Mouse (Mus musculus) forebrain, embryonic 12.5 days (tissue): ENCODE data around the gene Cemip. TPM values are rescaled to one million over a fixed set of nuclear protein-coding genes. Genes with fewer than 3 reads are reported as not detected.

Experiments used
- ATAC-seq: fragments of 200-750 bp; cut with Nextera tagmentation; 2 replicates; pipeline ENCODE4 v1.8.0; 2017; ENCODE audit warnings: moderate TSS enrichment; ENCODE audit not compliant: low FRiP score
- H3K27ac ChIP-seq: fragments of 300-500 bp; sonication (generic); 2 replicates; pipeline ENCODE4 v1.5.1; 2016; ENCODE audit warnings: mild to moderate bottlenecking
- H3K27me3 ChIP-seq: fragments of 300-500 bp; sonication (generic); 2 replicates; pipeline ENCODE4 v1.6.1; 2016; ENCODE audit warnings: mild to moderate bottlenecking
- H3K36me3 ChIP-seq: fragments of 300-500 bp; sonication (generic); replicated peaks from 2 replicates; pipeline ENCODE4 v1.6.1; 2016; ENCODE audit warnings: mild to moderate bottlenecking
- H3K4me1 ChIP-seq: fragments of 300-500 bp; sonication (generic); 2 replicates; pipeline ENCODE4 v1.6.1; 2016
- H3K4me2 ChIP-seq: fragments of 300-500 bp; sonication (generic); 2 replicates; pipeline ENCODE4 v1.6.1; 2016; ENCODE audit warnings: mild to moderate bottlenecking, moderate library complexity
- H3K4me3 ChIP-seq: fragments of 300-500 bp; sonication (generic); replicated peaks from 2 replicates; pipeline ENCODE4 v1.5.1; 2016; ENCODE audit warnings: mild to moderate bottlenecking
- H3K9ac ChIP-seq: fragments of 300-500 bp; sonication (generic); 2 replicates; pipeline ENCODE4 v1.6.1; 2016; ENCODE audit warnings: mild to moderate bottlenecking
- H3K9me3 ChIP-seq: fragments of 300-500 bp; sonication (generic); 2 replicates; pipeline ENCODE4 v1.6.1; 2016
- WGBS: fragments of 180-500 bp; shearing (Covaris S2); methylation state at CpG from one replicate; pipeline ENCODE4 v1.1.7; 2016; 5-methylcytosine and 5-hydroxymethylcytosine counted together
- polyA plus RNA-seq: library from polyadenylated mRNA; unstranded; fragments of >200 nt; fragmentation: Nextera tagmentation; extraction: Ambion mirVana; gene quantifications from 2 replicates; pipeline ENCODE4 v1.2.1, GENCODE M21; 2016

The Cemip gene
- polyA plus RNA-seq, 1 experiment from 2014 or later, result 0.63 TPM

DNA sequence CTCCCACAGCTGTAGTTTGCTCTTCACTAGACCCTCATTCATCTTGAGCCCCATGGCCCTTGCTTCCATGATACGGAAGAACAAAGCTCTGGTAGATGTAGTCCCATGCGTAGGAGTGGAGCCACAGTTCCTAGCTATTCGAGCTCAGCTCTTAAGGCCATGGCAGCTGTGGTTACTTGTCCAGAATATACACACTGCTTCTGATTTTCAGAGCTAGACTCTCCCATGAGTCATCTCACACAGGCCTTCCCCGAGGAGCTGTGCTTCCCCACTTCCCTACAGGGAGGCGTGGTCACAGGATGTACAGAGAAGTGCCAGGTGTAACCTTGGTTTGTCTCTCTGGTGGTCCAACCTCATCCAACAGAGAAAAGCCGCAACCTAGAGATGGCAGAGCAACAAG is 111.0 kb downstream of the Cemip start:
- Histone ChIP-seq H3K4me2 (no peak overlapping the region), H3K36me3 (no peaks in the 10 kb centered on the region), H3K4me1 (no peaks in the 10 kb centered on the region), H3K4me3 (no peak overlapping the region), H3K27ac (no peak overlapping the region), H3K9me3 (no peaks in the 10 kb centered on the region), H3K9ac (no peak overlapping the region), H3K27me3 (no peaks in the 10 kb centered on the region)
- WGBS, result 92% methylated on average over 6 of the region's 6 CpGs
- ATAC-seq, result no peak

- WGBS, result 75% methylated on average over 7 of the region's 7 CpGs
- no peak for ATAC-seq
- no peak overlapping the region for H3K4me3 ChIP-seq
Measured at GRCm38 (mm10) chr7:83972485-83972884, 113.8 kb downstream of the Cemip start.

DNA sequence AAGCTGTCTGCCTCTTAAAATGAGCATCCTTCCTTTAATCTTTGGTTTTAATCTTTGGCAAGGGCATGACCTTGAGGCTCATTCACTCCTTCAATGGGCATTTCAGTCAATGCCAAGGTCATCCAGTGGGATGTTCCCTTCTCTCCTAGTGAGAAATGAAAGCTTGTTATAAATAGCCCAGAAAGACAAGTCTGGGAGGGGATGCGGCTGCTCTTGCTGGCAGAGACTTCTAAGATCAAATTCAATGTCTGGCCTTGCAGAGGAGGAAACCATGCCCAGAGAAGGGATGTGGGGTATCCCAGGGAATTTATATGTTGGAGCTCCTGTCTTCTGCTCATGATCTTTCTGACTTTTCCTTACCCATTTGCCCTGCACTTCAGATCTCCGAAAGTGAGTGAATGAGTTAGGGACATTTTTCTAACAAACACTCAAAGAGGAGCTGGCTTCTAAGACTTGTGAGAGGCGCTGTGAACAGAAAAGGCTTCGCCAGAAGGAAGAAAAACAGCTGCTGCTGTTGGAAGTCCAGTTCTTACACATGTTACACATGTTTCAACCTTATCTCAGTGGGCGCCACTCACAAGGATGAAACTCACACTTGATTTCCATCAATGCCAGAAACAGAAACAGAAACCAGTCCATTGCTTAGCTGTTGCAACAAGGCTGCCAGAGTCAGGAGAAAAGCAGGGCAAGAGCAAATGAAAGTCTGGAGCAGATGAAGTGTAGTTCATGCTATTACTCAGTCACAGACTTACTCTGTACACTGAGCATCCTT is 120.1 kb downstream of the Cemip start:
- no peaks in the 10 kb centered on the region for H3K36me3 ChIP-seq
- no peaks in the 10 kb centered on the region for H3K9me3 ChIP-seq
- WGBS, result 88% methylated on average over 5 of the region's 5 CpGs
- H3K4me2 ChIP-seq, result no peak overlapping the region
- no peak for ATAC-seq
- no peak overlapping the region for H3K9ac ChIP-seq
- no peaks in the 10 kb centered on the region for H3K4me1 ChIP-seq
- no peak overlapping the region for H3K4me3 ChIP-seq
- no peak overlapping the region for H3K27ac ChIP-seq
- no peaks in the 10 kb centered on the region for H3K27me3 ChIP-seq

More at GRCm38 (mm10) chr7:83972485-83972884, 113.8 kb downstream of the Cemip start:
- Histone ChIP-seq H3K9ac (no peak overlapping the region), H3K9me3 (no peaks in the 10 kb centered on the region), H3K27me3 (no peaks in the 10 kb centered on the region), H3K4me2 (no peak overlapping the region), H3K27ac (no peak overlapping the region), H3K4me1 (no peaks in the 10 kb centered on the region), H3K36me3 (no peaks in the 10 kb centered on the region)

DNA sequence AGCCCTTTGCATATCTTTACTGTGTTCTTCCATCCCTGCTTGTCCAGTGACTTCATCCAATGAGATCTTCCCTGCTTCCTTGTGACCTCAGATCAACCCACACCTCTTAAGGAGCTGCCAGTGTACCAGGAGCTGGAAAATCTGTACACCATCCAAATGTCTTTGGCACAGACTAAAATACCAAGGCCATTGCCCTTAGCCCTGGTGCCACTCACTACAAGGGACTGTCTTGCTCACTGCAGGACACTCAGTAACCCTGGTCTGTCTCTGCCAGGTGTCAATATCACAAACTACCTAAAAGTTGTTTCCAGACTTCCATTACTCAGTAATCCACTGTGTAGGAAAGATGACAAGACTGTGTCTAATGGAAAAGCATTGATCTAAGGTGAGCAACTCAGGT is 121.1 kb downstream of the Cemip start:
- H3K9ac ChIP-seq, result no peak overlapping the region
- no peaks in the 10 kb centered on the region for H3K9me3 ChIP-seq
- H3K36me3 ChIP-seq, result no peaks in the 10 kb centered on the region
- H3K4me1 ChIP-seq, result no peaks in the 10 kb centered on the region
- no peak overlapping the region for H3K4me3 ChIP-seq
- H3K4me2 ChIP-seq, result no peak overlapping the region
- no peak overlapping the region for H3K27ac ChIP-seq
- no peak for ATAC-seq
- H3K27me3 ChIP-seq, result no peaks in the 10 kb centered on the region

DNA sequence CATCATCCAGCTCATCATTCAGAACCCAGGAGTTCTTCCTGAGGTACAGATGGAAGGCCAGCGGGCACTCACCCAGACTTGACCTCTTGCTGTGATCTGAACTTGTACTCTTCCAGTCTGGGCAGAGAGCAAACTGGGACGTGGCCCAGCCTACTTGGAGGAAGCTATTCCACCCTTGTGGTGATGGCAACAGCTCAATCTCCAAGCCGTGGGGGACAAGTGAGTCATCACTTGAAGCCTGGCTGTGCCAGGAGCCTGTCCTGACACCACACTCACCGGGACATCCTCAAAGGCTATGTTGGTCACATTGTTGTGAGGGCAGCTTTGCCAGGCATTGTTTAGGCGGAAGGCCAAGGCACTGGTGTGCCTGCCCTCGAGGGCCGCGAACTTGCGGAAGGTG is 133.8 kb downstream of the Cemip start:
- 91% methylated on average over 9 of the region's 9 CpGs for WGBS
- H3K4me2 ChIP-seq, result no peak overlapping the region

DNA sequence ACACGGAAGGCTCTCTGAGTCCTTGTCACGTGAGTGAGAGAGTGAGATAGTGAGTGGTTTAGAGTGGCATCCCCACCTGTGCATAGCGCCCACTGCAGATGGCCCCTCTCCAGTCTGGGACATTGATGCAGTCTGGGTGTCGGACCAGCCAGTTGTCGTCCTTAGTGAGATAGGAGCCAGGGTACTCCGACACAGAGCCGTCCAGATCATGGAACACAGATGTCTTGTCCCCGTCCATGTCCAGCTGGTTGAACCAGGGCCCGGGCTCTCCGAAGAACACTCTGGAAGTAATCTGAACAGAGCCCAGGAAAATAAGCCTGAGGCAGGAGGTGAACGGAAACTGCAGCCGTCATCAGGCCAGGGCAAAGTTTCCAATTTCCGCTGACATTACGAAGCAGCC is 135.0 kb downstream of the Cemip start:
- ATAC-seq, result no peak
- Histone ChIP-seq H3K9ac (no peak overlapping the region), H3K27ac (no peak overlapping the region), H3K4me3 (no peak overlapping the region), H3K9me3 (no peaks in the 10 kb centered on the region), H3K4me2 (no peak overlapping the region), H3K36me3 (no peaks in the 10 kb centered on the region), H3K27me3 (no peaks in the 10 kb centered on the region), H3K4me1 (no peaks in the 10 kb centered on the region)
- WGBS, result 93% methylated on average over 14 of the region's 14 CpGs

More for the DNA sequence above, 133.8 kb downstream of the Cemip start:
- no peaks in the 10 kb centered on the region for H3K27me3 ChIP-seq
- no peaks in the 10 kb centered on the region for H3K36me3 ChIP-seq
- no peak overlapping the region for H3K4me3 ChIP-seq
- no peaks in the 10 kb centered on the region for H3K4me1 ChIP-seq
- no peaks in the 10 kb centered on the region for H3K9me3 ChIP-seq
- H3K9ac ChIP-seq, result no peak overlapping the region
- H3K27ac ChIP-seq, result no peak overlapping the region
- ATAC-seq, result no peak

- ATAC-seq, result no peak
- H3K9me3 ChIP-seq, result no peaks in the 10 kb centered on the region
- H3K27ac ChIP-seq, result no peak overlapping the region
- H3K4me1 ChIP-seq, result no peaks in the 10 kb centered on the region
- H3K9ac ChIP-seq, result no peak overlapping the region
- no peak overlapping the region for H3K4me3 ChIP-seq
- H3K36me3 ChIP-seq, result no peaks in the 10 kb centered on the region
- 49% methylated on average over 6 of the region's 6 CpGs for WGBS
- H3K27me3 ChIP-seq, result no peaks in the 10 kb centered on the region
- no peak overlapping the region for H3K4me2 ChIP-seq
Measured at GRCm38 (mm10) chr7:83949662-83950061, 136.6 kb downstream of the Cemip start.

GRCm38 (mm10) chr7:83948743-83949142 is 137.6 kb downstream of the Cemip start:
- Histone ChIP-seq H3K4me1 (no peaks in the 10 kb centered on the region), H3K36me3 (no peaks in the 10 kb centered on the region), H3K4me2 (no peak overlapping the region), H3K4me3 (no peak overlapping the region), H3K27ac (no peak overlapping the region), H3K9ac (no peak overlapping the region), H3K9me3 (no peaks in the 10 kb centered on the region), H3K27me3 (no peaks in the 10 kb centered on the region)
- 87% methylated on average over 7 of the region's 7 CpGs for WGBS
- ATAC-seq, result no peak

GRCm38 (mm10) chr7:83941701-83942101 is 144.6 kb downstream of the Cemip start:
- Histone ChIP-seq H3K9me3 (no peaks in the 10 kb centered on the region), H3K27me3 (no peaks in the 10 kb centered on the region), H3K4me3 (no peak overlapping the region), H3K27ac (no peak overlapping the region), H3K4me1 (no peaks in the 10 kb centered on the region), H3K36me3 (no peaks in the 10 kb centered on the region), H3K9ac (no peak overlapping the region), H3K4me2 (no peak overlapping the region)
- WGBS, result 90% methylated on average over 8 of the region's 8 CpGs
- no peak for ATAC-seq

GRCm38 (mm10) chr7:83940136-83940535 is 146.2 kb downstream of the Cemip start:
- no peak overlapping the region for H3K27ac ChIP-seq
- WGBS, result 84% methylated on average over 2 of the region's 2 CpGs
- ATAC-seq, result no peak
- no peaks in the 10 kb centered on the region for H3K27me3 ChIP-seq
- H3K9me3 ChIP-seq, result no peaks in the 10 kb centered on the region
- no peak overlapping the region for H3K4me2 ChIP-seq
- H3K4me1 ChIP-seq, result no peaks in the 10 kb centered on the region
- H3K9ac ChIP-seq, result no peak overlapping the region
- no peak overlapping the region for H3K4me3 ChIP-seq
- H3K36me3 ChIP-seq, result no peaks in the 10 kb centered on the region

GRCm38 (mm10) chr7:83939017-83939721 is 147.1 kb downstream of the Cemip start:
- no peak overlapping the region for H3K27ac ChIP-seq
- no peaks in the 10 kb centered on the region for H3K36me3 ChIP-seq
- H3K9me3 ChIP-seq, result no peaks in the 10 kb centered on the region
- H3K4me2 ChIP-seq, result no peak overlapping the region
- WGBS, result 75% methylated on average over 3 of the region's 3 CpGs
- H3K9ac ChIP-seq, result no peak overlapping the region
- no peak for ATAC-seq
- H3K4me1 ChIP-seq, result no peaks in the 10 kb centered on the region
- no peak overlapping the region for H3K4me3 ChIP-seq
- no peaks in the 10 kb centered on the region for H3K27me3 ChIP-seq

GRCm38 (mm10) chr7:83921637-83922036 is 164.7 kb downstream of the Cemip start:
- H3K27me3 ChIP-seq, result no peaks in the 10 kb centered on the region
- 39% methylated on average over 3 of the region's 3 CpGs for WGBS

DNA sequence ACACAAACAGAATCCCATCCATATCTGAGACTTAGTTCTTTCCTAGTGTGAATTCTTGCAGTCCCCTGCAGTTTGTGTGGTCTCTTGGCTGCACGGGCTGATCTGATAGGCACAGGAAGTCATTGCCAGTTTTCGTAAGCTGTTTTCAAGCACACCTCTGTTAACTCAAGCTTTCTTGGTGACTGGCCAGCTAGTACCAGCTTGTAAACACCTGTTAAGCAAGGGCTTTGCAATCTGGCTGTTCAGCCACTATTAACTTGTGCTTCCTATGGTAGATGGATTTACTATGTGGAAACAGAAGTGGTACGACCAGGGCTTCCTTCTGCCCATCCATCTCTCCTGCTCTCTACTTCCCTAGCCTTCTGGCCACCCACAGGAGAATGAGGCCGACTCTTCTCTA is 166.1 kb downstream of the Cemip start:
- H3K27ac ChIP-seq, result no peak overlapping the region
- 86% methylated on average over 4 of the region's 4 CpGs for WGBS
- no peak for ATAC-seq

More at GRCm38 (mm10) chr7:83921637-83922036, 164.7 kb downstream of the Cemip start:
- no peak for ATAC-seq
- no peak overlapping the region for H3K4me2 ChIP-seq
- H3K36me3 ChIP-seq, result no peaks in the 10 kb centered on the region
- H3K9ac ChIP-seq, result no peak overlapping the region
- H3K4me1 ChIP-seq, result peaks cover 2% of the 10 kb centered on the region; the same call in 1 of the 2 replicates
- no peak overlapping the region for H3K27ac ChIP-seq
- H3K9me3 ChIP-seq, result no peaks in the 10 kb centered on the region
- no peak overlapping the region for H3K4me3 ChIP-seq

More for the DNA sequence above, 166.1 kb downstream of the Cemip start:
- no peak overlapping the region for H3K4me2 ChIP-seq
- no peaks in the 10 kb centered on the region for H3K9me3 ChIP-seq
- no peak overlapping the region for H3K4me3 ChIP-seq
- no peaks in the 10 kb centered on the region for H3K36me3 ChIP-seq
- no peak overlapping the region for H3K9ac ChIP-seq
- H3K27me3 ChIP-seq, result no peaks in the 10 kb centered on the region
- H3K4me1 ChIP-seq, result peaks cover 2% of the 10 kb centered on the region; the same call in 1 of the 2 replicates
